Mouse (Mus musculus): ENCODE measurements at regions not wholly inside any gene's neighbourhood (a gene's known extent, or its start where the extent isn't known, plus 50 kb on each side); places are given as distances from the start of the nearest gene placed in this dataset.

- CTCF ChIA-PET: no interaction called here
These were observed 289.0 kb upstream of the Tnc start for GRCm38 (mm10) chr4:64335814-64336213.

- CTCF ChIA-PET: no interaction called here
These were observed 283.4 kb upstream of the Tnc start for GRCm38 (mm10) chr4:64330213-64330612.

- CTCF ChIA-PET: no interaction called here
These were observed 277.6 kb upstream of the Tnc start for GRCm38 (mm10) chr4:64324391-64324790.

GRCm38 (mm10) chr4:64316553-64317347 is 269.9 kb upstream of the Tnc start:
- CTCF ChIA-PET: no interaction called here

- CTCF ChIA-PET: no interaction called here
These were observed 250.1 kb upstream of the Tnc start for GRCm38 (mm10) chr4:64296941-64297340.

- CTCF ChIA-PET: no interaction called here
These were observed 235.7 kb upstream of the Tnc start for GRCm38 (mm10) chr4:64282471-64282870.

- CTCF ChIA-PET: no interaction called here
These were observed 230.2 kb upstream of the Tnc start for GRCm38 (mm10) chr4:64276980-64277379.

GRCm38 (mm10) chr4:64274291-64274960 is 227.6 kb upstream of the Tnc start:
- CTCF ChIA-PET: interaction anchor here (0.8 kb wide), 1 partner anchor 1138 kb away, joined by 3 read pairs; no protein-coding TSS in a partner anchor

- CTCF ChIA-PET: no interaction called here
These were observed 223.0 kb upstream of the Tnc start for GRCm38 (mm10) chr4:64269846-64270245.

- CTCF ChIA-PET: no interaction called here
These were observed 222.3 kb upstream of the Tnc start for GRCm38 (mm10) chr4:64269117-64269516.

- CTCF ChIA-PET: no interaction called here
These were observed 213.7 kb upstream of the Tnc start for GRCm38 (mm10) chr4:64260473-64260872.

GRCm38 (mm10) chr4:64260188-64260444 is 213.3 kb upstream of the Tnc start:
- CTCF ChIA-PET: no interaction called here

- CTCF ChIA-PET: no interaction called here
These were observed 212.8 kb upstream of the Tnc start for GRCm38 (mm10) chr4:64259348-64260187.

GRCm38 (mm10) chr4:64255253-64255652 is 208.4 kb upstream of the Tnc start:
- CTCF ChIA-PET: no interaction called here

GRCm38 (mm10) chr4:64250691-64251090 is 203.9 kb upstream of the Tnc start:
- CTCF ChIA-PET: no interaction called here

GRCm38 (mm10) chr4:64238196-64238740 is 191.5 kb upstream of the Tnc start:
- CTCF ChIA-PET: no interaction called here

GRCm38 (mm10) chr4:64235534-64235933 is 188.7 kb upstream of the Tnc start:
- CTCF ChIA-PET: no interaction called here

GRCm38 (mm10) chr4:64232159-64232558 is 185.3 kb upstream of the Tnc start:
- CTCF ChIA-PET: no interaction called here

GRCm38 (mm10) chr4:64228341-64228740 is 181.5 kb upstream of the Tnc start:
- CTCF ChIA-PET: no interaction called here

- CTCF ChIA-PET: no interaction called here
These were observed 179.8 kb upstream of the Tnc start for GRCm38 (mm10) chr4:64226635-64227034.

- CTCF ChIA-PET: no interaction called here
These were observed 178.1 kb upstream of the Tnc start for GRCm38 (mm10) chr4:64224918-64225317.

GRCm38 (mm10) chr4:64219802-64220201 is 173.0 kb upstream of the Tnc start:
- CTCF ChIA-PET: no interaction called here
